Mouse (Mus musculus): ENCODE results near the gene Wdr53. TPM values are rescaled to one million over a fixed set of nuclear protein-coding genes. Genes with fewer than 3 reads are reported as not detected.
"Not testable (repeated sequence)": the region's sequence is repeated elsewhere in the genome, so short reads cannot be mapped to it uniquely, and the experiment has no call there.

Wdr53 gene
- polyA plus RNA-seq, 1 experiment from 2014 or later, result 17.4 TPM

DNA sequence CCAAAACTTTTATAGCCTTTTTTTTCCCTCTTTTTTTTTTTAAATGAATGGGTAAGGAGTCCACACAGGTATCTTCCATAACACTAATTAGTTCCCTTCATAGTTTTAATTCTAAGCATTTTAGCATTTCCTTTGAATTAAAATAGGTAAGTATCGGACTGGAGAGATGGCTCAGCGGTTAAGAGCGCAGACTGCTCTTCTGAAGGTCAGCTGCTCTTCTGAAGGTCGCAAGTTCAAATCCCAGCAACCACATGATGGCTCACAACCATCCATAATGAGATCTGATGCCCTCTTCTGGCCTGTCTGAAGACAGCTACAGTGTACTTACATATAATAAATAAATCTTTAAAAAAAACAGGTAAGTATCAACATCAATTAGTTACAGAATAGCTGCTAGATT is 52.6 kb downstream of the Wdr53 start:
- H3K4me1 ChIP-seq (replicated peaks; ENCODE audit: control insufficient read depth, insufficient read depth, low read length); DNase-seq (ENCODE audit: low spot score); H3K27me3 ChIP-seq (ENCODE audit: control insufficient read depth, insufficient read depth, low read length); ATAC-seq (replicated peaks; ENCODE audit: low FRiP score); H3K4me3 ChIP-seq (ENCODE audit: low read depth, low read length); H3K27ac ChIP-seq (ENCODE audit: low read depth, low read length); H3K9me3 ChIP-seq (ENCODE audit: control insufficient read depth, low read length); H3K9ac ChIP-seq (ENCODE audit: low read length); H3K4me2 ChIP-seq (ENCODE audit: low read depth, low read length, severe bottlenecking): not testable (repeated sequence)
- H3K36me3 ChIP-seq (ENCODE audit: control insufficient read depth, insufficient read depth, low read length), result peaks cover 17% of the 10 kb centered on the region
- 96% methylated on average over 4 of the region's 4 CpGs for WGBS

DNA sequence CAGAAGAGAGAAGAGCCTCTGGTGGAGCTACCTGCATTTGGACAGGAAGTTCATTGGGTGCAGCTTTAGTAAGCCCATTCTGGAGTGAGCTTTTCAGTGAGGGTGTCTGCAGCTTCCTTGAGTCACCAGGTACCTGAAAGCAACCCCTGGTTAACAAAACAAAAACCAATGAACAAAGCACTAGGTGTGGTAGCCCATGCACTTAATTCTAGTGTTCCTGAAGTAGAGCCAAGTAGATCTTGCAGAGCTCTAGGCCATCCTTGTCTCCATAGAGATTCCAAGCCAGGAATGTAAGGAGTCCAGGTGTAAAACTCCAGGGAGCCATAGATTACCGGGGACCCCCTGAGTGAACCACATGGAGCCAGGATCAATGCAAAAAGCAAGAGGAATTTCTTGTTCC is 56.0 kb downstream of the Wdr53 start:
- WGBS, result 48% methylated on average over 1 of the region's 1 CpGs

DNA sequence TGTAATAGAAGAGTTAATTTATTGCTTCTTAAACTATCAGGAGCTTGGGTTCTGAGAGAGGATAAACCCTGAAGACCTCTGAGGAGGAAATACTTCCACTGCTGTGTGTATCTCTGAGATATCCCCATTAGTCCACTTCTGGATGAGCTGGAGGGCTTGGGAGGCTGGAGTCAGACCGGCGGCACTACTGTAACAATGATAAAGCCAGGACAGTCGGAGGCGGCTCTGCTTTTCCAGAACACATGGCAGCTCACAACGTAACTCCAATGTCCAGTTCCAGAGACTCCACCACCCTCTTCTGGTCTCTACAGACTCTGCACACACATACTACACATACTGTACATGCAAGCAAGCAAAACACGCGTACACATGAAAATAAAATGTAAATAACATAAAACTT is 56.9 kb downstream of the Wdr53 start:
- Histone ChIP-seq H3K9me3 (ENCODE audit: control insufficient read depth, low read length) (no peaks in the 10 kb centered on the region), H3K4me1 (replicated peaks; ENCODE audit: control insufficient read depth, insufficient read depth, low read length) (no peaks in the 10 kb centered on the region), H3K27ac (ENCODE audit: low read depth, low read length) (no peak overlapping the region), H3K9ac (ENCODE audit: low read length) (no peak overlapping the region), H3K36me3 (ENCODE audit: control insufficient read depth, insufficient read depth, low read length) (peaks cover 4% of the 10 kb centered on the region), H3K4me3 (ENCODE audit: low read depth, low read length) (no peak overlapping the region), H3K27me3 (ENCODE audit: control insufficient read depth, insufficient read depth, low read length) (no peaks in the 10 kb centered on the region), H3K4me2 (ENCODE audit: low read depth, low read length, severe bottlenecking) (no peak overlapping the region)
- DNase-seq (ENCODE audit: low spot score) (no peak), ATAC-seq (replicated peaks; ENCODE audit: low FRiP score) (no peak)
- 95% methylated on average over 7 of the region's 7 CpGs for WGBS

More for the DNA sequence above, 56.0 kb downstream of the Wdr53 start:
- no peak overlapping the region for H3K9ac ChIP-seq (ENCODE audit: low read length)
- ATAC-seq (replicated peaks; ENCODE audit: low FRiP score), result no peak
- peaks cover 4% of the 10 kb centered on the region for H3K36me3 ChIP-seq (ENCODE audit: control insufficient read depth, insufficient read depth, low read length)
- no peak for DNase-seq (ENCODE audit: low spot score)
- no peak overlapping the region for H3K4me3 ChIP-seq (ENCODE audit: low read depth, low read length)
- no peaks in the 10 kb centered on the region for H3K9me3 ChIP-seq (ENCODE audit: control insufficient read depth, low read length)
- H3K4me2 ChIP-seq (ENCODE audit: low read depth, low read length, severe bottlenecking), result no peak overlapping the region
- H3K27ac ChIP-seq (ENCODE audit: low read depth, low read length), result no peak overlapping the region
- H3K27me3 ChIP-seq (ENCODE audit: control insufficient read depth, insufficient read depth, low read length), result no peaks in the 10 kb centered on the region
- H3K4me1 ChIP-seq (replicated peaks; ENCODE audit: control insufficient read depth, insufficient read depth, low read length), result no peaks in the 10 kb centered on the region

MicroRNAs encoded within 50 kb of the gene (microRNA counts, 519-probe panel; counts per million panel counts)
- 31.2 counts per million for microRNA mmu-miR-1946a

Small RNA genes within 50 kb of the gene (microRNA-seq; reads per million reads assigned to microRNA genes)
- not detected for gene Mir1946a (ENCODE audit: insufficient number of aligned reads)

Other genes starting within 250 kb of the Wdr53 start
- 13.6 and 15.2 TPM in 2 replicates for gene Senp5, start 243.9 kb upstream of the Wdr53 start, polyA plus RNA-seq (2014; fragmentation: Nextera tagmentation; extraction: Ambion mirVana)
- gene Pak2, start 167.9 kb upstream of the Wdr53 start, polyA plus RNA-seq (2014; fragmentation: Nextera tagmentation; extraction: Ambion mirVana), result 52.6 and 53.9 TPM in 2 replicates
- gene Pigx, start 147.5 kb upstream of the Wdr53 start, polyA plus RNA-seq (2014; fragmentation: Nextera tagmentation; extraction: Ambion mirVana), result 136 and 144 TPM in 2 replicates
- 43.3 and 43.5 TPM in 2 replicates for gene Cep19, start 147.4 kb upstream of the Wdr53 start, polyA plus RNA-seq (2014; fragmentation: Nextera tagmentation; extraction: Ambion mirVana)
- 6.7 and 7.5 TPM in 2 replicates for gene Nrros, start 81.6 kb upstream of the Wdr53 start, polyA plus RNA-seq (2014; fragmentation: Nextera tagmentation; extraction: Ambion mirVana)
- 0.35 TPM in 1 of 2 replicates, not detected in the other for gene Bex6, start 67.4 kb upstream of the Wdr53 start, polyA plus RNA-seq (2014; fragmentation: Nextera tagmentation; extraction: Ambion mirVana)
- 28.0 and 31.1 TPM in 2 replicates for gene Fbxo45, start 69 bp upstream of the Wdr53 start, polyA plus RNA-seq (2014; fragmentation: Nextera tagmentation; extraction: Ambion mirVana)
- gene Smco1, start 24.2 kb downstream of the Wdr53 start, polyA plus RNA-seq (2014; fragmentation: Nextera tagmentation; extraction: Ambion mirVana), result not detected in 2 replicates
- gene Rnf168, start 30.2 kb downstream of the Wdr53 start, polyA plus RNA-seq (2014; fragmentation: Nextera tagmentation; extraction: Ambion mirVana), result 36.6 and 40.9 TPM in 2 replicates
- gene Ubxn7, start 85.0 kb downstream of the Wdr53 start, polyA plus RNA-seq (2014; fragmentation: Nextera tagmentation; extraction: Ambion mirVana), result 24.6 and 28.8 TPM in 2 replicates
- not detected in 2 replicates for gene Tm4sf19, start 153.3 kb downstream of the Wdr53 start, polyA plus RNA-seq (2014; fragmentation: Nextera tagmentation; extraction: Ambion mirVana)
- gene Tctex1d2, start 172.5 kb downstream of the Wdr53 start, polyA plus RNA-seq (2014; fragmentation: Nextera tagmentation; extraction: Ambion mirVana), result 33.1 and 36.1 TPM in 2 replicates
- gene Pcyt1a, start 183.7 kb downstream of the Wdr53 start, polyA plus RNA-seq (2014; fragmentation: Nextera tagmentation; extraction: Ambion mirVana), result 41.9 and 45.3 TPM in 2 replicates
- 0.23 and 0.29 TPM in 2 replicates for gene Slc51a, start 240.7 kb downstream of the Wdr53 start, polyA plus RNA-seq (2014; fragmentation: Nextera tagmentation; extraction: Ambion mirVana)
- not detected in 2 replicates for gene Zdhhc19, start 249.0 kb downstream of the Wdr53 start, polyA plus RNA-seq (2014; fragmentation: Nextera tagmentation; extraction: Ambion mirVana)

Measured in forebrain, embryonic 11.5 days (tissue).